Mouse (Mus musculus): ENCODE data around the gene Tfeb.

Gene Tfeb

DNA sequence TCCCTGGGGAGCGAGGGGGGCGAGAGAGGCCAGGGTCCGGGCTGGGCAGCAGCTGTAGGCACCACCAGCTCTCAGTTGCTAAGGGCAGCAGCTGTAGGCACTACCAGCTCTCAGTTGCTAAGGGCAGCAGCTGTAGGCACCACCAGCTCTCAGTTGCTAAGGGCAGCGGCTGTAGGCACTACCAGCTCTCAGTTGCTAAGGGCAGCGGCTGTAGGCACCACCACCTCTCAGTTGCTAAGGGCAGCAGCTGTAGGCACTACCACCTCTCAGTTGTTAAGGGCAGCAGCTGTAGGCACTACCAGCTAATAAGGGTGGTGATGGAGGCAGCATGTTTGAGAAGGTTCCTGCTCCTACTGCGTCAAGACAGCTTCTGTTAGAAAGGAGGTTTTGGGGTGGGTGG lies 52.2 kb downstream of the Tfeb start:
- no peak for DNase-seq (ENCODE audit: low spot score)

DNA sequence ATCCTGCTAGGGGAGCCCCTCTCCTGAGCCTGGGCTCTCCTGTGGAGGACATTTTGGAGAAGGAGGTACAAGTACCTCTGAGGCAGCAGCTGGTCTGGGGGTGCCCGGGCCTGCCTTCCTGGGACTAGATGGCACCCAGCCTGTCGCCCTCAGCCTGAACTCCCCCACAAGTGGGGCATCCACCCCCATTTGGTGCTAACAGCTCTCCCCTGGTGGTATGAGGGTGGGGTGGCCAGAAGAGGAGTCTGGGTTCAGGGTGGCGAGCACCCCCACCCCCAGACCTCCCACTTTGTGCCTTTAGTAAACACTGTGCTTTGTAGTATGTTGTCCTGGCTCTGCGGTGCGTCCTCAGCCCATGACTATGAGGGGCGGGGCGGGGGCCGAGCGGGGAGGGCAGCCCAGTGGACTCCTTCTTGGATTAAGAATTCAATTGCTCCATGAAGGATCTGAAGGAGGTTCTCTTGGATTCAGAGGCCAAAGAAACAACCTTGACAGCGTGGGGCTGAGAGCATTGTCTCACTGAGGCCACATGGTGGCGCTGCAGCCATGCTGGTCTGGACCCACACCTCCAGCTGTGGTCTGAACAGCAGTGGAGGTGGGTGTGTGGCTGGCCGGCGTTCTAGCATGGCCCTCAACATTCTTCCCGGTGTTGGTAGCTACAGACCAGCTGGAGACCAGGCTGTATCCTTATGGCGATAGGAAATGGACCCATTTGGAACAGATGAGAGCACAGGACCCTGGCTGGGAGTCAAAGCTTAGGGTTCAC lies 55.5 kb downstream of the Tfeb start:
- DNase-seq (ENCODE audit: low spot score): no peak

DNA sequence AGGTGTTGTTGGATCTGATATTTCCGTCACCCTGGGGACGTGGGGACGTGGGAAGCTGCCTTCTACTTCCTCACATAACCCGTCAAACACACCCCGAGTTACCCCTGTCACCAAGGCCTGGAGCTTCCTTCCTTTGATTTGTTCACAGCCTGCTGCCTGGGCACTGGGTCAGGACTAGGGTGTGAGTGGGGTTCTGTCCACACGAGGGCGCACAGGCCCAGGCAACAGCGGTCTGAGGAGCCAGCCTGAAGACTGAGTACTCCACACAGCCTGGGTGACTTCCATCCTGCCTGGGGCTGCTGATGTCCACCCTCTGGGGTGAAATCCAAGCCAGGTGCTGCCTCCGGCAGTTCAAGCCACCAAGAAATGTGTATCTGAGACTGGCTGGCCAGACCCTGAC lies 56.5 kb downstream of the Tfeb start:
- peak; percentile 45 for DNase-seq (ENCODE audit: low spot score)

DNA sequence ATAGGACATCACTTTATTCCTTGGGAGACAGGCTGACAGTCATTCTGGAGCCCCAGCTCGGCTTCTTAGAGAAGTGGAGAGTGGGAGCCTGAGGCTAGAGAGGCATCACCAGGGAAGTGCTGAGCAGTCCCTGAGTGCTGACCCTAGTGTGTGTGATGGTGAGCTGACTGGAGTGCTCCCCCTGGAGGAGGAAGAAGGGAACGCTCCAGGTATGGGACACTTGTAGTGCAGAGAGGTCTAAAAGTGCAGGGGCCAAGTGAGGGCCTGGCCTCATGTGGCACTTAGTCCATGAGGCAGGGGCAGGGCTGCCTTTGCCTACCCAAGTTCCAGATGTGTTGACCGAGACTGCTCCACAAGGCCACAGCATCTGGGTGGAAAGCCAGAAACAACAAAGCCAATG lies 58.6 kb downstream of the Tfeb start:
- DNase-seq (ENCODE audit: low spot score): no peak

DNA sequence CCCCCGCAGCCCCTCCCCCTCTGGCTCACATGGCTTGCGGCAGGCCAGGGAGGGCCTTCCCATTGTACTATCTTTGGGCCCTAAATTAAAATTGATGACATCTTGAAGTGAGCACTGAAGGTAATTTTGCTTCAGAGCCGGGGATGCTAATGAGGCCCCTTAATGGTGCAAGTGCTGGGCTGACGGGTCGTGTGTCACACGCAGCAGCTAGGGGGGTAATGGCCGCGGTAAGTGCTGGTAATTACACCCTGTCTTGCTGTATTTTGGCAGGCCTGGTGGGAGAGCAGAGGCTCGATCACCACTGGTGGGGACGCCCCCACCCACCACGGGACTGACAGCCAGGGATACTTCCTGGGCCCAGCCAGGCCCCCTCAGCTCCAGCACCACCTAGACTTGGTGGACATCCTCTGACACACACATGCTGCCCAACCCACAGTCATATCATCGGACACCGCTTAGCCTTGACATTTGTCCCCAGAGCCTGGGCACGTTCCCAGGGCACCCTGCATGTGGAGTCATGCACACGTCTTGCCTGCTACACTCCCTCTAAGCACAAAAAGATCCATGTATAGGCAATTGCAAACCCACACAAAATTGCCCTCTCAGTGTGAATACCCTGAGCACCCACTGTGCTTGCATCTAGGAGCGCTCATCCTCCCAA lies 59.5 kb downstream of the Tfeb start:
- DNase-seq (ENCODE audit: low spot score): no peak

DNA sequence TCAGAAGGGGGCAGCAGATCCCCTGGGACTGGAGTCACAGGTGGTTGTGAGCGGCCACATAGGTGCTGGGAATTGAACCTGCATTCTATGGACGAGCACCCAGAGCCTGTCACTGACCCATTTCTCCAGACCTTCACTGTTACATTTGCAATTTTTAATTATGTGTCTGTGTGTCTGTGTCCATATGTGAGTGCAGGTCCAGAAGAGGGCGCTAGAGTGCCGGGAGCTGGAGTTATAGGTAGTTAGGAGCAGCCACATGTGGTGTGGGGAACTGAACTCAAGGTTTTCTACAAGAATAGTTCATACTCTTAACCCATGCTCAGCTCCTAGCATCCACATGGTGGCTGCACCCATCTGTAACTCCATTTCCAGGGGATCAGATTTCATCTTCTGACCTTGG lies 60.1 kb downstream of the Tfeb start:
- DNase-seq (ENCODE audit: low spot score): no peak

DNA sequence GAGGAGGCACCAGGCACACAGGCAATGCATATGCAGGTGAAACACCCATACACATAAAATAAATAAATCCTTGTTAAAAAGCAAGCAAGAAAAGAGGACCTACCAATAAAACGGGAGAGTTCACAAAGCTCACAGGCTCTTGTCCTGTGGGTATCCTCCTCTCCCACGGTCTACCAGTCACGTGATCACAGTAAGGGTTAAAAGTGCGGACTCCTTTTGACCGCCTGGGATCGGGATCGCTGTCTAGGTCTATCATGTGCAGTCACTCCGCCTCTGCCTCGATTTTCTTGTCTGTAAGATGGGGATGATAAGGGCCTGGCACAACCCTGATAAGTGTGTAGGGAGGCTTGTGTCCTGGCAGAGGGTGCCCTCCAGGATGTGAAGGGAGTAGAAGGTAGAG lies 60.6 kb downstream of the Tfeb start:
- no peak for DNase-seq (ENCODE audit: low spot score)

DNA sequence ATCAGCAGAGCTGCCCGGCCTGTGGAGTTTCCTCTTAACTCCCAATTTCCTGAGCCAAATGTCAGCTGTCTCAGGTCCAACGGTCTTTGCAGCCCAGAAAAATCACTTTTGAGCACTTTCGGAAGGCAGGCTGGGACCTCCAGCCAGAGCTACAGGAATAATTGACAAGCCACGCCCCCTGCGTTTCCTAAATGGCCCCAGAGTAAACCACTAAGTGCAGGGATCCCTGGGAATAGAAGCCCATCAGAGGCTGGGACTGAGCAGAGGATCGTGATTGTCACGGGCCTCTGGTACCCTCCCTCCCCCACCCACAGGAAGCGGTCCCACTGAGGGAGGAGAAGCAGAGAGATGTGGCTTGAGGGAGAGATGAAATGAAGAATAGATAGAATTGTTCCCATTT lies 66.0 kb downstream of the Tfeb start:
- no peak for DNase-seq (ENCODE audit: low spot score)

DNA sequence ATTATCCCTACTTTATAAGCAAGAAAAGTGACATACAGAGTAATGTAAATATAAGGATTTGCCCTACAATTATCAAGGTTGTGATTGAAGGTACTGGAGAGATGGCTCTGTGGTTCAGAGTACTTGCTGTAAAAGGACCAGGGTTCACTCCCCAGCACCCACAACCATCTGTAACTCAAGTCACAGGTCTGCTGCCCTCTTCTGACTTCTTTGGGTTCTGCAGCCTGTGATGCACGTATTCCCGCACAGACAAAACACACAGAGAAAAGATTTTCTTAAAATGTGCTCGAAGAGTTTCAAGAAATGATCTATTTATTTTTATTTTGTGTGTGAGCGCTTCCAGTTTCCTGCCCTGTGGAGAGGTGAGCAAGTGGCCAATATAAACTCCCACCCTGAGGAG lies 66.8 kb downstream of the Tfeb start:
- no peak for DNase-seq (ENCODE audit: low spot score)

DNA sequence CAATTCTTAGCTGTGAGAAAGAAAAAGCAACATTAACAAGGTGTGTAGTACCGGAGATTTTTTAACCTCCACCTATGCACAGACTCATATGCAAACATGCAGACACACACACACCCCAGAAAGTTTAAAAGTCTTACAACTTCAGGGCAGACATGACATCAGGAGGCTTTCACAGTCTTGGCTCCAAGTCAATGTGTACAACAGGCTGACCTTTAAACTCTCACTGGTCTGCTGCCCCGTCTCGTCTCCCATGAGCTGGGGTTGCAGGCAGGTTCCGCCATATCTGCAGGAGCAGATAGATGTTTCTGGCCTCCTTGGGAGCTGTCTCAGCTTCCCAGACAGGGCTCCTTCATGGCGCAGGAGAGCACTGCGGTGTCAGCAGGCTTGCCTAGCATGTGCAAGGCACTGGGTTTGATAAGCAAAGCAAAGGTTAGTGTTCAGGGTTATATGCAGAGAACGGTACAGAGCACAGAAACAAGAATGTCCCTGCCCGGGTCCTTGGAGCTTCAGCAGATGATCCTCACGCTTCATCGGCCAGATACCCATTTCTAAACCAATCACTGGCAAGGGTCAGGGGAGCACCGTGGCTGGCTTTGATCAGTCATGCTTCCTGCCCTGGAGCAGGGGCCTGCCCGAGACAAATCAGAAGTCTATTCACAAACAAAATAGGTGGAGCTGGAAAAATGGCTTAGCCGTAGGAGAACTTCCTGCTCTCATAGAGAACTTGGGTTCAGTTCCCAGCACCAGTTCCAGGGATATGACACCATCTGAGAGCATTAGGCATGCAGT lies 68.4 kb downstream of the Tfeb start:
- no peak for DNase-seq (ENCODE audit: low spot score)

DNA sequence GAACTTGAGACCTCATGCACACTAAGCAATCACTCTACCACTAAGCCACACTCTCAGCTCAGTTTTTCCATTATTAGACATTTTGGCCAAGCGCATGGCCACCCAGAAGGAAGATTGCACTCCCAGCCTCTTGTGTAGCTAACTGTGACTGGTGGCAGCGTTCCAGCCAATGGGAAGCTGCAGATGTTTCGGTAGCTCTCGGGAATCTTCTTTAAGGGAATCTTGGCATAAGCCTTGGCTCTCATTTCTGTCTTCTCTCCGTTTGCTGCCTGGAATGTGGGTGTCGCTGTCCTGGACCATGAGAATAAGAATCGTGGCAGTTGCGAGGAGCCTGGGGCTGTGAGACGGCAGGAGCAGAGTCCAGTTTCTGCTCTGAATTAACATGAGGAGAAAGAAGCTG lies 69.4 kb downstream of the Tfeb start:
- no peak for DNase-seq (ENCODE audit: low spot score)

DNA sequence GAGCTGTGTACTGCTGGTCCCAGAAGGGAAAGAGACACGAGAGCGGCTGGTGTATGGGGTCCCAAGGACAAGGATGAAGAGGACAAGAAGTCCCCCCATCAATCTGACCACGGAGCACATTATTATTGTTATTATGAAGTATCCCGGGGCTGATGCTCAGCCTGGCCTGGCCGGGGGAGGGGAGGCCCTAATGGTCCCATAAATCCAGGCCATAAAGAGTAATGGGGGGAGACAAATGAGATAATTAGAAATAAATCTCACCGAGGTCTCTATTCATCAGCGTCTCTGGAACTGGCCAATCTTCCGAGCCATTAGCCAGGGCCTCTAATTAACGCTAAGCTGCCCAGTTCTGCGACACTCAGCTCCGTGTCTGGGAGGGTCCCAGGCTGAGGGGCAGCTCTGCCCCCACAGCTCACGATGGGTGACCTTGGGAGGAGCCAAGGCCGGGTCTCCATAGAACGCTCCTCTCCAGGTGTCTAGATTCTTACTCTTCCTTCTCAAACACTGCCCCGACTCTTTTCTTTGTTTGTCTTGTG lies 74.5 kb downstream of the Tfeb start:
- no peak for DNase-seq (ENCODE audit: low spot score)

DNA sequence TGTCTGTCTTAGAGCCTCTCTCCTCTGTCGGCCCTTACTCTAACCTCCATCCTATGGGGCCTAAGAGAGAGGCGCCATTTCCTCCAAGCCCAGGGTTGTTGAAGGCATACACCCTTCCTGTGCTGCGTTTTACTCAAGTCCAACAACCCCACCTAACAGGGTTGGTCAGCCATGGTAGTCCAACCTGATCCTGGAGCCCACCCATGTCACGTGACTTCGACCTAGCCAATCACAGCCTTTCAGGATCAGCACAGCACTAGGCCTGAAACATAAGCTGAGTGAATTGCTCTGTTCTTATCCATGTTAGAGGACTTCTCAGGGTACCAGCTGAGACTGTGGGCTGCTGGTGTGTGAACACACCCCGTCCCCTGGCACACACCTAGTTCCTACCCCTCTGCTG lies 75.4 kb downstream of the Tfeb start:
- no peak for DNase-seq (ENCODE audit: low spot score)

DNA sequence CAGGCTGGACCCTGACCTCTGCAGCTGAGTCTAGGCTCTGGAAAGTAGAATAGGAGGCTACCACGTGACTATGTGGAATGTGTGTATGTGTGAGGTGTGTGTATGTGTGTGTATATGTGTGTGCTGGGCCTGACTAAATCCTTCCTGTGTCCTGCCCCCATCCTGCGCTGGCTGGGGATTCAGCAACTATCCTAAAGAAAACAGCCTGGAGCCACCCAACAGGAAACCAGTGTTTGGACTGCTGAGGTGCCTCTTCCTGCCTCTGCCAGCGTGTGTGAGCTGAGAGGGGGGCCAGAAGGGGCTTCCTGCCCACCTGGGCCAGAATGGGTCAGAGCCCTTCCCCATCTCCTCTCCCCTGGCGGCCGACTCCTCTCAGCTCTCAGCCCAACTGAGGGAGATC lies 76.8 kb downstream of the Tfeb start:
- no peak for DNase-seq (ENCODE audit: low spot score)

DNA sequence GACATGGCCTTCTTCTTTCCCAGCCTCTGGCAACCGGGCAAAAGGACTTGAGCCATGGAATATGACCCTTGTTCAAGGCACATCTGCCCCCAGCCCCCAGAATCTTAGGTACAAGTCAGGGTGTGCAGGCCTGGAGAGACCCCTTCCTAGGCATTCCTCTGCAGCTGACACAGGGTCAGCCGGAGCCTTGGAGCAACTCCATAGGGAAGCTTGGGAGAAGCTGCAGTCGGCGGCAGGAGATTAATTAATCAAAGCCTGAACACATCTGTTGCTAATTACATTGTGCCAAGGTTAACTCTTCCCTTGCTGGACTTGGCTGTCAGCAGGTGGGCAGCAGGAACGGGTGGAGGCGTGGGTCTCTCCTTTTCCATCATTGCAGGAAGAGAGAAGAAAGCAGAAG lies 77.7 kb downstream of the Tfeb start:
- DNase-seq (ENCODE audit: low spot score): no peak

DNA sequence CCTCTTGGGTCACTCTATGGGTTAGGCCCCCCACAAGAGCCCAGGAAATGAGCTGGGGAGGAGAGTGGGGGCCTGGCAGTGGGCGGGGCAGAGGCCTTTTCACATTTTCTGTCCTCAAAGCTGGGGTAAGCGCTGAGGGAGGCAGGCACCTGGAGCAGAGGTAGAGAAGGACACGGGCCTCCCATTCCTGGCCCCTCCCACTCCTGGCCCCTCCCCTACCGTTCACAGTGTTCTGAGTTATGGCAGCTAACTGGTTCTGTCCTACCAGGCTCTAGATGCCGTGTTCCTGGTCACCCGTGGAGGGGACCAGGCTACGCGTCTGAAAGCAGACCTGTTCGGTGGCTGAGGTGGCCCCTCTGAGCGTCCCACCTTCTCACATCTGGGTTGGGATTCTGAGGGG lies 78.6 kb downstream of the Tfeb start:
- DNase-seq (ENCODE audit: low spot score): no peak

DNA sequence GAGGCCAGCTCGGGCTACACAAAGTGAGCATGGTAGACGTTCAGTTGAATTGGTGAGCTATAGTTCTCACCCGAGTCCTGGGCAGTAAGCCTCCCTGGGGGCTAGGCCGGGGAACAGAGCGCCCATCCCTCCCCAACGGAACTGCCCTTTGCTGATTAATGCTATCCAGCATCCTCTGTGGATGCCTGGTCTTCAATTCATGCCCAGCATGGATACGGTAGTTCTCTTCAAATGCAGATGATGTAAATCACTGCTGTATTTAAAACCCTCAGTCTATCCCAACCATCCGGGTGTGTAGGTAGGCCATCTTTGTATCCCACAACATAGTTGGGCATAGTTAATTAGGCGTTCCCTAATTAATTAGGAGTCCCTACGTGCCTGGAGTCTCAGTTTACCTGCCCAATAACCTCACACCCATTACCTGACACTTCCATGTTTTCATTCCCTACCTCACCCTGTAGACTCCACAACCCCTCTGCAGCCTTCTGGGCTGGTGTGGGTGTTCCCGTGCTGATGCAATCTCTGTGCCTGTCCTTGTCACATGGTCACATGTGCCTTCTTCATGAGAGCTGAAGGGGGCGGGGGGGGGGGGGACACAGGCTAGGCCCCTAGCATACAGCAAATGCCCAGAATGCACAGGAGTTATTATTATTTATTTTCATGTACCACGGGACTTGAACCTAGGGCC lies 81.4 kb downstream of the Tfeb start:
- no peak for DNase-seq (ENCODE audit: low spot score)

DNA sequence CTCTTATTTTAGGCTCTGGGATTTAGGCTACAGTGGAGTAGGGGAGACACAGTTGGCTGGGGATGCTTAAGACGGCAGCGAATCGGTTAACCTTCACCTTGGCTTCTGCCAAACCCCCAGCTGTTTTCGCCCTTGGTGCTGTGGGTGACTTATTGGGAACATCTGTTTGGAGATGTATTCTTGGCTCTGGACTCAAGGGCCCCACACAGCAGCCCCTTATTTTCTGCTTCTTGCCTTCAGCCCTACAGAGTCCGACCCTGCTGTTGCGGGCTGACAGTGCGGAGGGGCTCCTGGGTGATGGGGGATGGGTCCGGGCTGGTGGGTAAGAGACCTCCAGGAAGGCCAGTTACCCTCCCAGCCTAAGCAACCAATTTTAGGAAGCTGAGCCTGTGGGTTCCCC lies 84.5 kb downstream of the Tfeb start:
- no peak for DNase-seq (ENCODE audit: low spot score)

DNA sequence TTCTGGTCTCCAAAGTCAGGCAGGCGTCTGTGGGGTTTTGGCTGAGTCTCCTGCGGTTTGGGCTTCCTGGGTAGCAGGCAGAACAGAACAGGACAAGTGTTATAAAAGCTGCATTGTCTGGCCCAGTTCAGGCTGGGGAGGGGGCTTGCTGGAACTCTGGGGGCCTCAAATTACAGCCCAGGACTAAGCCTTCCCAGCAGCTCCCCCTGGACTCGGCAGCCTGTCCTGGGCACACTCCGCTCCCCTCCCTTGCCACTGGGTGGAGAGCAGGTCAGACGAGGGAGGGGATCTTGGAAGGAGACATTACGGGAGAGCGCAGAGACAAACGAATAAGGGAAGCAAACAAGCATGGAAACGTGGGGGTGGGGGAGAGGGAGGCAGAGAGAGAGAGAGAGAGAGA lies 94.3 kb downstream of the Tfeb start:
- DNase-seq (ENCODE audit: low spot score): no peak

DNA sequence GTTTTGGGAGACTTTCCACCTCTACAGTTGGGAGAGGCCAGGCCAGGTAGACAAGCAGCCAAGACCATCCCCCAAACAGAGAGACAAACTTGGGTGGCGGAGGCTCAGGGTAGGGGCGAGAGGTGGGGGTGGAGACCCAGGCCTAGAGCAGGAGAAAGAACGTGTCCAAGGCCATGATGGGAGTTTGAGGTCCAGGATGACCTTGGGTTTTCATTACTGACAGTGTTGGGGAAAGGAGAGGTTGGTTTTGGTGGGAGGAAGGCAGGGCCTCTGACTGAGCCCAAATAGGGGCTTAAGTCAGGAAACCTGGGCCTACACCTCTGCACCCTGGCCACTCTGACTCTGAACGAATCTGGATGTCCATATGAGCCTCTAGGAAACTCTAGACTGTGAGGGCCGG lies 94.9 kb downstream of the Tfeb start:
- DNase-seq (ENCODE audit: low spot score): no peak

DNA sequence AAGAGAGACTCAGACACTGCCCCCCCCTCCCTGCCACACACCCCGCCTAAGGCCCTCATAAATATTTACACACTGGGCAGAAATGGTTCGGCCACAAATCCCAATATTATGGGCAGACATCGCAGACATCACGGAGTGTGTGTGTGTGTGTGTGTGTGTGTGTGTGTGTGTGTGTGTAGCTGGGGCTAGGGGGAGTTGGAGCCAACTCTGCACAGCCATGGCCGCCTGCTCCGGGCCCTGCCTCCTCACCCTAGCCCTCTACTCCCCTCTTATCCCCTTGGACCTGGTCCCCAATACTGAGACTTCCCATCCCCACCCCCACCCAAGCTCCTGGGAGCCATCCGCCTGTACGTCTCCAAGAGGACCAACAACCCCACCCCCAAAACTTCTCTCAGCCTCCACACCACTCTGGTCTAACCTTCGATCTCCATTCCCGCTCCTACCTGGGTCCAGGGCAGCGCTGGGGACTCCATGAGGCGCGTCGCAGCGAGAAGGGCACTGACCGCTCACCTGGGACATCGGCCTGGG lies 95.7 kb downstream of the Tfeb start:
- no peak for DNase-seq (ENCODE audit: low spot score)

DNA sequence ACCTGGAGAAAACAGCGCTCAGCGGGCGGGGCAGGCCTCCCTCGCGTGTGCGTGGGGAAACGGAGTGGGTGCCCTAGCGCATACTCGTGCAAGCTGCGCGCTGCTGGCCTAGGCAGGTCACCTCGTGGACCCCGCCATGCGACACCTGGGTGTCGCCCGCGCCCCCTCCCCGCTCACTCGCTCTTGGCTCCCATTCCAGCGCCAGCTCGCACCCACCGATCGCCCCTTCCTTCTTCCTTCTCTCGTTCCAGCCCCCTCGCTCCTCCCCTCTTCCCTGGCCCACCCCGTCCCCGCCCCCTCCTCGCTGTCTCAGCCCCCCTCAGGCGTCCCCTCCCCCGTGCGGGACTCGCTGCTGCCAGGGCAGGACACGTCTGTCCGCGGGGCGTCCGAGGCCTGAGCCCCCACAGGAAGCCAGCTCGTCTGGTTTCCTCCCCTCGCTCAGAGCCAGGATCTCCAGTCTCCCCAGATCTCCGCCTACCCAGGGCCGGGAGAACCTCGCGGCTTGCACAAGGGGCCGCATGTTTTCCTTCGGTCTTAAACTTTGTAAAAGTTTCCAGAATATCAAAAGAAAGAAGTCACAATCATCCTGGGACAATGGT lies 96.3 kb downstream of the Tfeb start:
- DNase-seq (ENCODE audit: low spot score): no peak

All from urinary bladder, postnatal 10 days (tissue).